Mouse (Mus musculus) lung, adult 2 months (tissue): ENCODE measurements around the gene Ccnf.

Source experiments
- CTCF ChIP-seq: fragments of 200-500 bp; IDR thresholded peaks from 2 replicates; pipeline ENCODE4 v1.5.1; 2011; ENCODE audit warnings: mild to moderate bottlenecking, low read length, control low read depth; ENCODE audit not compliant: insufficient read depth
- POLR2A ChIP-seq: fragments of 200-500 bp; IDR thresholded peaks from 2 replicates; pipeline ENCODE4 v1.6.1; 2011; ENCODE audit warnings: low read depth, mild to moderate bottlenecking, control low read depth, low read length, borderline replicate concordance; ENCODE audit errors: extremely low read depth

- no peak for TF ChIP-seq POLR2A
- no peak for TF ChIP-seq CTCF
Observed at GRCm38 (mm10) chr17:24248641-24249040, 2.6 kb downstream of the Ccnf start.
